Mouse (Mus musculus): ENCODE measurements around the gene Lrfn1. TPM values are rescaled to one million over a fixed set of nuclear protein-coding genes. Genes with fewer than 3 reads are reported as not detected.

The Lrfn1 gene
- polyA plus RNA-seq, 1 experiment from 2014 or later, result 11.8 TPM

Other genes with a start within 250 kb of the Lrfn1 start
- gene Eid2, start 184.1 kb upstream of the Lrfn1 start, polyA plus RNA-seq (2015; fragmentation: Nextera tagmentation; extraction: Ambion mirVana), result 3.8 and 4.3 TPM in 2 replicates
- gene Eid2b, start 174.2 kb upstream of the Lrfn1 start, polyA plus RNA-seq (2015; fragmentation: Nextera tagmentation; extraction: Ambion mirVana), result 36.7 and 41.4 TPM in 2 replicates
- 0.44 and 1.00 TPM in 2 replicates for gene Selenov, start 160.8 kb upstream of the Lrfn1 start, polyA plus RNA-seq (2015; fragmentation: Nextera tagmentation; extraction: Ambion mirVana)
- 29.3 and 41.5 TPM in 2 replicates for gene Dll3, start 149.7 kb upstream of the Lrfn1 start, polyA plus RNA-seq (2015; fragmentation: Nextera tagmentation; extraction: Ambion mirVana)
- gene Timm50, start 139.9 kb upstream of the Lrfn1 start, polyA plus RNA-seq (2015; fragmentation: Nextera tagmentation; extraction: Ambion mirVana), result 153 TPM in 2 replicates
- 98.8 and 99.2 TPM in 2 replicates for gene Supt5, start 113.2 kb upstream of the Lrfn1 start, polyA plus RNA-seq (2015; fragmentation: Nextera tagmentation; extraction: Ambion mirVana)
- gene Rps16, start 101.3 kb upstream of the Lrfn1 start, polyA plus RNA-seq (2015; fragmentation: Nextera tagmentation; extraction: Ambion mirVana), result 531 and 537 TPM in 2 replicates
- 34.5 and 37.6 TPM in 2 replicates for gene Plekhg2, start 79.4 kb upstream of the Lrfn1 start, polyA plus RNA-seq (2015; fragmentation: Nextera tagmentation; extraction: Ambion mirVana)
- 3.1 and 4.2 TPM in 2 replicates for gene Zfp36, start 71.7 kb upstream of the Lrfn1 start, polyA plus RNA-seq (2015; fragmentation: Nextera tagmentation; extraction: Ambion mirVana)
- gene Med29, start 59.3 kb upstream of the Lrfn1 start, polyA plus RNA-seq (2015; fragmentation: Nextera tagmentation; extraction: Ambion mirVana), result 43.4 and 49.5 TPM in 2 replicates
- 97.9 and 99.2 TPM in 2 replicates for gene Paf1, start 59.0 kb upstream of the Lrfn1 start, polyA plus RNA-seq (2015; fragmentation: Nextera tagmentation; extraction: Ambion mirVana)
- 3.0 and 4.7 TPM in 2 replicates for gene Gmfg, start 14.5 kb upstream of the Lrfn1 start, polyA plus RNA-seq (2015; fragmentation: Nextera tagmentation; extraction: Ambion mirVana)
- gene Ifnl2, start 58.5 kb downstream of the Lrfn1 start, polyA plus RNA-seq (2015; fragmentation: Nextera tagmentation; extraction: Ambion mirVana), result not detected in 2 replicates
- not detected in 2 replicates for gene Ifnl3, start 70.9 kb downstream of the Lrfn1 start, polyA plus RNA-seq (2015; fragmentation: Nextera tagmentation; extraction: Ambion mirVana)
- not detected in 2 replicates for gene Sycn, start 88.9 kb downstream of the Lrfn1 start, polyA plus RNA-seq (2015; fragmentation: Nextera tagmentation; extraction: Ambion mirVana)
- gene Nccrp1, start 95.3 kb downstream of the Lrfn1 start, polyA plus RNA-seq (2015; fragmentation: Nextera tagmentation; extraction: Ambion mirVana), result not detected in 2 replicates
- gene Samd4b, start 146.2 kb downstream of the Lrfn1 start, polyA plus RNA-seq (2015; fragmentation: Nextera tagmentation; extraction: Ambion mirVana), result 20.0 and 25.7 TPM in 2 replicates
- gene Pak4, start 146.2 kb downstream of the Lrfn1 start, polyA plus RNA-seq (2015; fragmentation: Nextera tagmentation; extraction: Ambion mirVana), result 25.6 and 28.0 TPM in 2 replicates
- gene Acp7, start 179.4 kb downstream of the Lrfn1 start, polyA plus RNA-seq (2015; fragmentation: Nextera tagmentation; extraction: Ambion mirVana), result not detected in 2 replicates
- 5.7 and 5.8 TPM in 2 replicates for gene Fbxo27, start 240.9 kb downstream of the Lrfn1 start, polyA plus RNA-seq (2015; fragmentation: Nextera tagmentation; extraction: Ambion mirVana)